17 mouse cellular contexts compared by ENCODE assay signal in the genomic region with DNA sequence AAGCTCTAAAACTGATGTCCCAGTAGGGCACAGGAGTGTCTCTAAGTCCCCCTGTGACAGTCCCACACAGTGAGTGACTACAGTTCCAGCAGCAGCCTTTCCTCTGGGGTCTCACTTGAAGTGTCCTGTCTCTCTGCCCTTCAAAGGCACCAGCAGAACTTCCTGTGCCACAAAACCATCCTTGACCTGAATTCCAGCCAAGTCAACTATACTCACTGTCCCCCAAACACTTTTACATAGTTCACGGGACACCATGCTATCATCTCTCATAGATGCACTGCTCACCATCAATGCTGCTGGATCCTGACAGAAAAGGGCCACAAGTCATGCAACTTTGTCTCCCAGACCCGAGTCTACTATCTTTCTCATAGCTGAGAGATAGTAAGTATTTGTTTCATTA.
"Had no signal": no experiment of that assay in that cellular context is flagged by ENCODE, and none has a peak within 500 bp of the region (broad histone marks: within the 10 kb centered on the region; RNA-seq: fewer than 3 reads in every experiment).

No protein-coding gene starts in this region.

- H3K4me1 ChIP-seq: stomach, embryonic 15.5 days had no signal

- H3K4me3 ChIP-seq: neural tube, embryonic 12.5 days; neural tube, embryonic 13.5 days; neural tube, embryonic 15.5 days; stomach, embryonic 15.5 days had no signal

- H3K27ac ChIP-seq: neural tube, embryonic 12.5 days; neural tube, embryonic 13.5 days; neural tube, embryonic 15.5 days; stomach, embryonic 15.5 days; stomach, postnatal 0 days had no signal

- DNase-seq: retina, postnatal 1 day; right cerebral cortex, adult 18-20 months; right cerebral cortex, postnatal 14 days; right cerebral cortex, postnatal 25 days; right cerebral cortex, postnatal 4 days; spleen, adult 18-20 months; thymus, adult 18-20 months; thymus, adult 2 months; thymus, postnatal 14 days; thymus, postnatal 25 days; thymus, postnatal 36 days; thymus, postnatal 4 days had no signal

- H3K36me3 ChIP-seq: neural tube, embryonic 12.5 days; neural tube, embryonic 13.5 days; neural tube, embryonic 15.5 days; stomach, embryonic 15.5 days had no signal

- H3K27me3 ChIP-seq: neural tube, embryonic 12.5 days; neural tube, embryonic 13.5 days; neural tube, embryonic 15.5 days; stomach, embryonic 15.5 days had no signal
